Mouse (Mus musculus) macrophage (primary cell): Measurements from ENCODE around the gene Smim13. TPM values are rescaled to one million over a fixed set of nuclear protein-coding genes. Genes with fewer than 3 reads are reported as not detected.
"Not testable (repeated sequence)": the region's sequence is repeated elsewhere in the genome, so short reads cannot be mapped to it uniquely, and the experiment has no call there.

ENCODE experiments used
- H3K27ac ChIP-seq: fragments of 350-480 bp; formaldehyde crosslinking; 2 replicates; pipeline ENCODE4 v1.9.0; 2021
- H3K36me3 ChIP-seq: fragments of 350-480 bp; formaldehyde crosslinking; 2 replicates; pipeline ENCODE4 v1.9.0; 2021; ENCODE audit errors: inconsistent target
- H3K4me3 ChIP-seq: fragments of 350-480 bp; formaldehyde crosslinking; 2 replicates; pipeline ENCODE4 v1.9.0; 2021; ENCODE audit errors: inconsistent target
- H3K79me2 ChIP-seq: fragments of 350-480 bp; formaldehyde crosslinking; 2 replicates; pipeline ENCODE4 v1.9.0; 2021; ENCODE audit errors: inconsistent target
- WGBS: methylation state at CpG from one replicate; pipeline ENCODE4 v1.1.7; 2026; ENCODE audit warnings: inconsistent platforms; ENCODE audit not compliant: missing documents; 5-methylcytosine and 5-hydroxymethylcytosine counted together
- polyA plus RNA-seq: library from polyadenylated mRNA; stranded (reverse); fragments of 250-400 nt; gene quantifications from 3 replicates; pipeline ENCODE4 v1.2.4, GENCODE M21; 2018; ENCODE audit warnings: inconsistent platforms

Gene Smim13
- polyA plus RNA-seq, 1 experiment from 2014 or later: 11.3 TPM

DNA sequence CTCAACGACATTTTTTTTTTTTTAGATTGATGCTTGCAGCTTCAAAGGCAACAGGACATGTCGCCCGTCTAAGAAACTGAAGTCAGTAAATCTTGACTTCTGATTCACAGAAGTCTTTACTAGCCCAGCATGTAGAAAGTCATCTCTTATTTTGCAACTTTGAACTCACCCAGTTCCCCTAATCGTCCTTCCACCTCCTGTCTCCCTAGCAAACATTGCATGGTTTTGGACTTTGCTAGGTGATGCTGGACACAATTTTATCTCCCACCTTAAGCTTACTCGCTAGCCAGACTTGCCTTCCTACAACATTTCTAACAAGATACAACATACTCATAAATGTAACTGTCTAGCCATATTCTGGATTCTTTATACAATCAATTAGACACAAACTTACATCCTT is 21.6 kb upstream of the Smim13 start:
- WGBS: 70% methylated on average over 5 of the region's 5 CpGs
- no peaks in the 10 kb centered on the region for H3K36me3 ChIP-seq
- no peaks in the 10 kb centered on the region for H3K79me2 ChIP-seq
- no peak overlapping the region for H3K27ac ChIP-seq
- H3K4me3 ChIP-seq: no peak overlapping the region

DNA sequence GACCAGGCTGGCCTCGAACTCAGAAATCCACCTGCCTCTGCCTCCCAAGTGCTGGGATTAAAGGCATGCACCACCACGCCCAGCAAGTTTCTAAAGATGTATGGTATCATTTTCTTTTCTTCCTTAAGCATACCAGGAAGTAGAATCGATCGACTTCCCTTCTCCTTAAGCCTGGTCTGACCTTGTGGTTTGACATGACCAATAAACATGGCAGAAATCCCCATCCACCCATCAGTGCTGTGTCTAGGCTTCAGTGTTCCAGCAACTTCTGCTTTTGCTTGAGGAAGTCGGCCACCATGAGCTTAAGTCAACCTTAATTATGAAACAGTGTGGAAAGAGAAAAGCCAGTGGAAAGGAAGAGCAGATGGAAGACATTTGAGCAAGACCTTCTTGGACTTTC is 19.4 kb upstream of the Smim13 start:
- 8% methylated on average over 4 of the region's 5 CpGs for WGBS
- H3K36me3 ChIP-seq: no peaks in the 10 kb centered on the region
- no peak overlapping the region for H3K4me3 ChIP-seq
- H3K79me2 ChIP-seq: no peaks in the 10 kb centered on the region
- peak overlapping the region; percentile 49 for H3K27ac ChIP-seq

DNA sequence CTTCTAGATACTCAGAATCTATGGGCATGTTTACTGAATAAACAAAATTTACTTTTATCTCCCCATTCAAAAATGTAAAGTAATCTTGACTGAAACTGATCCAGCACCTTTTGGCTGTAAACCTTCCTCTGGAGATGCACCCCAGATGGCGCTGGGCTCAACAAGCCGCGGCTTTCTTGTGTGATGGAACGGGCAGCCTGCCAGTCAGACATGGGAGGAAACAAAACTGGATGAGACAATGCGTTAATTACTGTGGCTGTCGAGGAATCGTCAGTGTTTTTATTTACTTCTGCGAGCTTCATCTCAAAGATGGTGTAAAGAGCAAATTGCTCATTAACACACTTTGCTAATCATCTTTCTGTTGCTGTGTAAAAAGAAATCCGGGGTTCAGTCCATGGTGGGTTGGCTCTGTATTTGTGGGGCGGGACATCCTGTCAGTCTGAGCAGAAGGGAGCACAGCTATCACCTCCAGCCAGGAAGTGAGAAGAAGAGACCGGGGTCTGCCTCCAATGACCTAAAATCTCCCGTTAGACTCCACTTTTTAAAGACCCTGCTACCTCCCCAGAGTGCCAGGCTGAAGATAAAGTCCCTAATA is 18.2 kb upstream of the Smim13 start:
- 97% methylated on average over 11 of the region's 12 CpGs for WGBS
- no peak overlapping the region for H3K4me3 ChIP-seq
- no peaks in the 10 kb centered on the region for H3K36me3 ChIP-seq
- H3K27ac ChIP-seq: no peak overlapping the region
- no peaks in the 10 kb centered on the region for H3K79me2 ChIP-seq

DNA sequence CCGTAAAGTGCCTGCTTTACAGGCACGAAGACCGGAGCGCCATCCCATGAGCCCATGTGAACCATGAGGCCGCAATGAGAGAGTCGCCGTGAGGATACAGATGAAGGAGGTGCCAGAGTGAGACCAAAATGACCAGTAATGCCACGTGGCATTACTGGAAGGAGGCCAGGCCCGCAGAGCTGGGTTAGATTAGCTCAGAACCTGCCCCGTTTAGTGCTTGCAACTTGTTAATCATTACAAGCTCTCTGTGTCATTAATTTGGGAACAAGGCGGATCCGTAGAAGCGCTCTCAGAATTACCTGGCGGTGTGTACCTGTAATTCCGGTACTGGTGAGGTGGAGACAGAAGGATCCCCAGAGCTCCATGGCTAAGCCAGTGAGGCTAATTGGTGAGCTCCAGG is 17.4 kb upstream of the Smim13 start:
- Histone ChIP-seq H3K79me2 (no peaks in the 10 kb centered on the region), H3K36me3 (no peaks in the 10 kb centered on the region), H3K4me3 (no peak overlapping the region), H3K27ac (no peak overlapping the region)
- WGBS: 98% methylated on average over 12 of the region's 15 CpGs

DNA sequence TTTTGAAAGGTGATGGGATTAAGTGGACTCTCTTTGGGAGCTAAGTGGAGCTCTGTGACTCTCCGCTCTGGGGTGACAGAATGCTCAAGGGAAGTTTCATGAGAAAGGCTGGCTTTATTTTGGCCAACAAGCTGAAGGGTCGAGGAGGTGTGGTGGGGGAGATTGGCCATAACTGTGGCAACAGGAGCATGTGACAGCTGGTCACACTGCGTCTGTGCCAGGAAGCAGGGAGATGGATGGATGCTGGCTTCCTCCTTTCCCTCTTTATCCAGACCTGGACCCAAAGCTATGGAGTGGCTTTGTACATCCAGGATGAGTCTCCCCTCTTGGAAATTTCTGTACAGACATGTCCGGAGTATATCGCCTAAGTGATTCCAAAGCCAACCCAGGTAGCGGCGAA is 16.4 kb upstream of the Smim13 start:
- no peak overlapping the region for H3K4me3 ChIP-seq
- H3K27ac ChIP-seq: no peak overlapping the region
- WGBS: 95% methylated on average over 7 of the region's 7 CpGs

DNA sequence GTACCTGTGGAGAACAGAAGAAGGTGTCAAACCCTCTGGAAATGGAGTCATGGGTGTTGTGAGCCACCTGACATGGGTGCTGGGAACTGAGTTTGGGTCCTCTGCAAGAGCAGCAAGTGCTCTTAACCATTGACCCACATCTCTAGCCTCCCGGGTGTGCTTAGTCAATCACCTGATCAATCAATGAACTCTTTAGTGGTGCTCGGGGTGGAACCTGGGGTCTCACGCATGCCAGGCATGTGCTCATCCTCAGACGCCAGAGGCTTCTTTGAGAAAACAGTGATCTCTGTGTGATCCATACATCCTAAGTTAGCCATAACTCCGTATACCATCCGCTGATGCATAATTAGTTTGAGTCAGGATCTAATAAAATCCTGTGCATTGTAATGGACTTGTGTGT is 14.5 kb upstream of the Smim13 start:
- Histone ChIP-seq H3K27ac (no peak overlapping the region), H3K4me3 (no peak overlapping the region), H3K79me2 (no peaks in the 10 kb centered on the region), H3K36me3 (no peaks in the 10 kb centered on the region)
- WGBS: 92% methylated on average over 6 of the region's 6 CpGs

More for the DNA sequence above, 16.4 kb upstream of the Smim13 start:
- H3K79me2 ChIP-seq: no peaks in the 10 kb centered on the region
- no peaks in the 10 kb centered on the region for H3K36me3 ChIP-seq

DNA sequence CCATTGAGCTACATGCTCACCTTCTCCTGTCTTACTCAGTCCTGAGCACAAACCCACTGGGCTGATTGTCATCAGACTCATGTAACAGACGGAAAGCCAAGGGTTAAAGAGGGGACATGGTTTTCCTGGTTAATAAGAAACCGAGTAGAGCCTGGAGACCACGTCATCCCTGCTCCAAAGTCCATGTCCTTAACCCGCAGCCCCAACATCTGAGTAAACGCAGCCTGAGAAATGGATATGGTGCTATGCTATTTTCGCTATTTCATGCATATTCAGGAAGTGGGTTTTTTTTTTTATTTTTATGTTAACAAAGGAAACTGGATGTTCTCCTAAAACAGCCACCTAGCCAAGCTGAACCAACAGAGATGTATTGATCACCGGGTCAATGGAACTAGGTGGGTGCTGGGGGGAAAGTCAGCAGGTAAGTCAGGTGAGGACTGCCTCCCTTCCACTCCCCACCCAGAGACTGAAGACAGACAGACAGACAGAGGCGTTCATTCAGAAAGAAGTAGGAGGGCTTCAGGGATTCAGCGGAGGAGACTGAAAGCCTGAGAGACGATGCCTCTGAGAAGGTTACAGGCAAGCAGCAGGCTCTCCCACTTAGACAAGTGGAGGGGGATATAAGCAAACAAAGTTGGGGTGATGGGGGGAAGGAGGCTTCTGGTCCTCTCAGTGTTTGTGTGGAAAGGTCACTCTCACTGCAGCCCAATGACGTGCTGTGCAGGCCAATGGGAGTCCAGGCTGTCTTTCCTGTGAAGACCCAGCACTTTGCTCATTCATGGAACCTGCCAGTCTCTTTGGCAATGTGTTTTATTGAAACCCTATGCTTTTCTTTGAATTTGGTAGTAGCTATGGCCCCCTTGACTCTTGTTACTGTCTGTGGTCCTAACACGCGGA is 13.6 kb upstream of the Smim13 start:
- Histone ChIP-seq H3K36me3 (no peaks in the 10 kb centered on the region), H3K27ac (no peak overlapping the region), H3K4me3 (no peak overlapping the region), H3K79me2 (no peaks in the 10 kb centered on the region)
- 48% methylated on average over 13 of the region's 13 CpGs for WGBS

DNA sequence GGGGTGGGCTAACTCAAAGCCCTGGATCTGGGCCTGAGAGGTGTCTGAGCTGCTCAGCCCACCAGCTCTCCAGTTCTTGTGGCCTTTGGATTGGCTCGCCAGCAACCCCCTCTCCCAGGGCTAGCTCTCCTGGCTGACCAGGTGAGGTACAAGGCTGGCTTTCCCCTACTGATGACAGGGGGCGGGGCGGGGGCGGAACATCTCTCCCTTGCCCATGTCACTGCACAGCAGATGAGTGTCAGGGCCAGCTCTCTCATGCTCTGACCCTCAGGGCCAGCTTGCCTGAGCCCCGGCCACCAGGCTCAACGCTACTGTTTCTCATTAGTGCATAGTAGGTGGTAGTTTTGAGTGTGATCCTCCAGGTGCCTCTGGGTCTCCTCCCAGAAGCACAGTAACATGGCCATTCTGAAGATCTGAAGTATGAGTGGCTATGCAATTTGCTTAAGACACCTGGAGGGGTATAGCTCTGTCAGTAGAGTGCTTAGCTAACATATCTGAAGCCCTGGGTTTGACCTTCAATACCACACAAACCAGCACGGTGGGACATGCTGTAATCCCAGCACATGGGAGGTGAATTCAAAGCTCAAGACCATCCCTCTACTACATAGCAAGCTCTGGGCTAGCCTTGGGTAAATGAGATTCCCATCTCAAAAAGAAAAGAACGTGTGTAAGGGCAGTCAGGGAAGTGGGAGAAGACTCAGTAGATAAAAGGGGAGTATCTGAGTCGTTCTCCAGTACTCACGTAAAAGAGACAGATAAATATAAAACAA is 11.4 kb upstream of the Smim13 start:
- no peaks in the 10 kb centered on the region for H3K36me3 ChIP-seq
- H3K27ac ChIP-seq: no peak overlapping the region
- H3K79me2 ChIP-seq: no peaks in the 10 kb centered on the region
- no peak overlapping the region for H3K4me3 ChIP-seq
- 81% methylated on average over 10 of the region's 10 CpGs for WGBS

DNA sequence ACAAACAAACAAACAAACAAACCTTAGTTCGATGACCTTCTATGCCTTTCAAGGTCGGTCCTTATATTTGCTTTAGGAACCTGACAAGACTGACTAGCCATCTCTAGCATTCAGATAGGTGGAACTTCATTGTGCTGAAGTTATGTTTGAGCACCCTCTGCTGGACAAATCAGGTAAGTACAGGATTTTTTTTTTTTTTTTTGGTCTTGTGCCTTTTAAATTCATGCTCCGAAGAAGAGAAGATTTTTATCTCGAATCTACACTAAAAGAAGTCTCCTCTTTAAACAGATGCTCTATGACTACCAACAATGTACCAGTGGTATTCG is 10.9 kb upstream of the Smim13 start:
- 6% methylated on average over 5 of the region's 5 CpGs for WGBS
- no peak overlapping the region for H3K4me3 ChIP-seq
- H3K79me2 ChIP-seq: no peaks in the 10 kb centered on the region
- no peaks in the 10 kb centered on the region for H3K36me3 ChIP-seq
- no peak overlapping the region for H3K27ac ChIP-seq

DNA sequence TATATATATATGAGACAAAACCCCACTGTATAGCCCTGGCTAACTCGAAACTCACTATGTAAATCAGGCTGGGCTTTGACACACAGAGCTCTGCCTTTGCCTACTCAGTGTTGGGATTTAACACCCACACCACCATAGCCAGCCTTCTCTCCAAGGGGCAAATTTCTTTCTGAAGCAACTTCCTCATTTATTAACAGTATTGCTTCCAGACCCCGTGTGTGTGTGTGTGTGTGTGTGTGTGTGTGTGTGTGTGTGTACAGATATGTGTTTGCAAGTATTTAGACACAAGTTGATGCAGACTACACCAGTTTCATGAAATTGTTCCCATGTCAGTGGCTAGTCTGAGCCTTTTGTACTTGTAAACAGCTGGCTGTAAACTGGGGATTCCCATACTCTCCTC is 8.1 kb upstream of the Smim13 start:
- H3K27ac ChIP-seq: no peak overlapping the region
- no peaks in the 10 kb centered on the region for H3K36me3 ChIP-seq
- WGBS: 7% methylated on average over 2 of the region's 2 CpGs
- H3K4me3 ChIP-seq: no peak overlapping the region
- no peaks in the 10 kb centered on the region for H3K79me2 ChIP-seq

DNA sequence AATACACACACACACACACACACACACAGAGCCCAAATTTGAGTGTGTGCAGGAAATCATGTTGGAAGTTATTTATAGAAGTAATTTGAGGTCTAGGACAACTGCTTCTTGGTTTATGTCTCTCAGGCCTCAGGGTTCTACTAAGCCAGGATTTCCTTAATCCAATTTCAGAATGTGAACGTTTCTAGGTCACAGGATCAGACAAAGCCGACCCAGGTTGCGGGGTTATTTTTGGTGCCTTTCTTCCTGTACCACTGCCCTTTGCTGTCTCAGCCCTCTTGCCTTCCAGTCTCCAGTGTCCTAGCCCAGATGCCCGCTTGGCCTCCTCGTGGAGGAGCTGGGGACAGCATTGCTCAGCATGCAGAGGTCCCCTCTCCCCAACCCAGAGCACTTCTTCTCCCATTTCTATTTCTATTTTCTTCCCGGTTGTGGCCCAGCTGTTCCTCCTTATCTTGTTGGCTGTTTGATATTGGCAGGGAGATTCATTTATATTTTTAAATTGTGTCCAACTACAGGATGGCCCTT is 5.3 kb upstream of the Smim13 start:
- no peaks in the 10 kb centered on the region for H3K79me2 ChIP-seq
- no peaks in the 10 kb centered on the region for H3K36me3 ChIP-seq
- H3K27ac ChIP-seq: no peak overlapping the region
- no peak overlapping the region for H3K4me3 ChIP-seq
- 29% methylated on average over 6 of the region's 6 CpGs for WGBS

DNA sequence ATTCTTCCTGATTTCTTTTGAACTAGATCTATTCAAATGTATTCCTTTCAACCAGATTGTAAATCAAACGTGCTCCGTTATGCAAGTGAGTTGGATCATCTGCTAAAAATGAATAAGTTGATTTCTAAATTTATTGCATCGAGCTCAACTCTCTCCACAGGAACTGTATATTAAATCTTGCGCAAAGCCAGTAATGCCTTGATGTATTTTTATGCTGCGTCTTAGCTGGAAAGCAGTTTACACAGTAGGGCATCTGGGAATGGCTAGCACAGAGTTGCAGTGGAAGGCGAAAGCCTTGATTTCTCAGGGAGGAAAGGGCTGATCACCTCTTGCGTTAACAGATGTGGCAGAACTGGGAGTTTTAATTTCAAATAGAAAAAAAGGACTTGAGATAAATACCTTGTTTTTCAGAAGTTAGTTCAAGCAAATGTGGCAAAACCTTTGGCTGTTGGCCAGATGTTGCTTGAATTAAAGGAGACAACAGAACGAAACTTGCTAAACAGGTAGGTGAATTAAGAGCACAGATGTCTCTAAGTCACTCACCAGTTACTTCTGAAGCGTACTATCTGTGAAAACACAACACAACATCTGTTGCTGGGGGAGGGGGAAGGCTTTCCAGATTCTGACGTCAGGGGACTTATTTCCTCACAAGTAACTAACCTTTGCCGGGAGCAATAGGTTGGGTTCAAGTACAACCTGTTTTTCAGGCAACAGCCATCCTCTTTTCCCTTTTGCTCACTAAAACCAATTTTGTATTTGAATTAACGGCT is 708 bp upstream of the Smim13 start:
- Histone ChIP-seq H3K36me3 (no peaks in the 10 kb centered on the region), H3K79me2 (peaks cover 9% of the 10 kb centered on the region; the same call in 1 of the 2 replicates), H3K27ac (peak overlapping the region; percentile 19), H3K4me3 (peak overlapping the region; percentile 49)
- 44% methylated on average over 12 of the region's 12 CpGs for WGBS

DNA sequence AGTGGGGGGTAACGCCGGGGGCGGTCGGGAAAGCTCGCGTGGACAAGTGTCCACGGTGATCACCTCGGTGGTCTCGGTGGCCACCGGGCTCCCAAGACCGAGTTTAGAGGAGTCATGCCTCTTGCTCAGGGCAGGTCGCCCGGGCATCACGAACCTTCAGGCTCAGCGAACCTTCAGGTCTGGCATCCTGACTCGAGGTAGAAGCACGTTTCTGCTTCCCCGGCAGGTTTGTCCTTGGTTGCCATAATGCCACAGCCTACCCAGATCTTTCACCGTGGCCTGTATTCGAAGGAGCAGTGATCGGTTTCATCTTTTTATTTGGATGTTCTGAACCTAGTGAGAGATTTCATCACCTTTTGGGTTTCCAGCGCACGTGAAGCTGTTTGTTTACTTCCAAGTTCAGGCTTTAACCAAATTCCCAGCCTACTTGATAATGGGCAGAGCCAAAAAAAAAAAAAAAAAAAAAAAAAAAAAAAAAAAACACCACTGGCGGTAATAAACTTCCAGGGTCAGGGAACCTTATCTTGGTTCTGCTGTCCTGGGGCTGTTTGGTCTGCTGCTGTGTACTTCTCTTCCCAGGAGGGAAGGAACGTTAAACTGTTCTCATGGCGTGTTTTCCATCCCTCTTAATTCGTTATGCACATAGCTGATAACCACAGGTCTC is 806 bp downstream of the Smim13 start:
- H3K36me3 ChIP-seq: no peaks in the 10 kb centered on the region
- peaks cover 9% of the 10 kb centered on the region; the same call in 1 of the 2 replicates for H3K79me2 ChIP-seq
- H3K27ac ChIP-seq: no peak overlapping the region
- WGBS: 4% methylated on average over 27 of the region's 27 CpGs
- H3K4me3 ChIP-seq: peak overlapping the region; percentile 57

DNA sequence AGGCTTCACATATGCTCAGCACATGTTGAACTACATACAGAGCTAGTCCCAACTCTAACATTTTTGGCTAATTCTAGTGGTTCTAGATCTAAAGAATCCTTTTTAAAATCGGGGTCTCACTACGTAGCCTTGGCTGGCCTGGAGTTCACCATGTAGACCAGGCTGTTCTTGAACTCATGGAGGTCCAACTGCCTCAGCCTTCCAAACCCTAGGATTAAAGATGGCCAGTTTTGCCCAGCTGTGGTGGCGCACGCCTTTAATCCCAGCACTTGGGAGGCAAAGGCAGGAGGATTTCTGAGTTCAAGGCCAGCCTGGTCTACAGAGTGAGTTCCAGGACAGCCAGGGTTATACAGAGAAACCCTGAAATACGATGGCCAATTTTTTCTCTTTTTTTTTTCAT is 1.6 kb downstream of the Smim13 start:
- not testable (repeated sequence) for H3K79me2 ChIP-seq, H3K4me3 ChIP-seq, H3K27ac ChIP-seq, H3K36me3 ChIP-seq
- WGBS: 93% methylated on average over 5 of the region's 5 CpGs
